Mouse (Mus musculus) urinary bladder, postnatal 25 days (tissue): ENCODE measurements at regions not wholly inside any gene's neighbourhood (a gene's known extent, or its start where the extent isn't known, plus 50 kb on each side); places are given as distances from the start of the nearest gene placed in this dataset.

Experiments
- DNase-seq: peaks from one replicate; pipeline ENCODE4 v3.0.0; 2022; ENCODE audit warnings: low spot score

DNA sequence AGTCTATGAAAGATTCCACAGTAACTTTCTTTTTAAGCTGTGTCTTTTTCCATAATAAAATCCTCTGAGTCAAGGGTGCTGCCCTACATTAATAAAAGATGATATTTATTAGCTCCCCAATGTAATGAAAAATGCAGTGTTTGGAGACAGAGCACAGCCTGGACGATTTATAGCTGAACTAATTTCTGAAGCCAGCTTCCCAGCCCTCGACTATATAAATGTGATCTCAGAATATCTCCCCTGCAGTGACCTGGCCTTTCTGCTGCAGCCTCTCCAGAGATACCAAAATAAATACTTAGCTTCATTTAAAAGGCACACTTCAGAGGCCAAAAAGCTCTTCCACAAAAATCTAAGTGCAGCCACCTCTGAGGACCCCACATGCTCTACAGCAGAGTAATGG, 534.7 kb downstream of the Zfp619 start:
- DNase-seq = no peak

DNA sequence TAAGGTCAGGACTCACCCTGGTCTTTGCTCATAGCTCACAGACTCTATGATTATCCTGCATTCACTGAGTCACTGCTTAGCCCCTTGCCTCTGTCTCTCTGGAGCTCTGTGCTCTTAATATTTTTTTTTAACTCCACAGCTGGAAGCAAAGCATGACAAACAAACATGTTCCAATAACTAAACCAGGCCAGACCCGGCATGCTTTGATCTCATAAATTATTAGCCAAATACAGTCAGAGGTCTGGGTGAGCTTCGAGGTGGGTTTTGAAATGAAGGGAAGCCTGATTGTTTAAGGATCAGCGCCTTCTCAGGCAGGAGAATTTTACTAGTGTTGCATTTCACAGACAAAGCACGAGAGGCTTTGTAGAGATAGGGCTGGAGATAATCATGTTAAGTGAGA, 541.3 kb downstream of the Zfp619 start:
- no peak for DNase-seq

DNA sequence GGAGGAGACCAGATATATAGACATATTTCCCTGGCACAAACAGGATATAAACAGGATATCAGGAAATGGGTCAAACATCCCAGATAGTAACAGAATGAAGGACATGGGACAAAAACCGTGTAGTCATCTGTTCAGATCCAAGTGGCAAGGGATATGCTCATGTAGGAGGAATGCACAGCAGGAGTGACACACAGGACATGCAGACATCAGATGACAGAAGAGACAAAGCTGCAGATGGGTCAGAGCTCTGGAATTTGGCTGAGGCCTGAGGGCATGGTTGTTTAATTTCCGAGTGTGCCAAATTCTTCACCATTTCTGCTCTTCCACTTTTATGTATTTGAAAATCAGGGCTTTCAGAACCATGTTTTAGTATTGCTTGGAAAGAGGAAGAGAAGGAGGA, 547.1 kb downstream of the Zfp619 start:
- DNase-seq = no peak

DNA sequence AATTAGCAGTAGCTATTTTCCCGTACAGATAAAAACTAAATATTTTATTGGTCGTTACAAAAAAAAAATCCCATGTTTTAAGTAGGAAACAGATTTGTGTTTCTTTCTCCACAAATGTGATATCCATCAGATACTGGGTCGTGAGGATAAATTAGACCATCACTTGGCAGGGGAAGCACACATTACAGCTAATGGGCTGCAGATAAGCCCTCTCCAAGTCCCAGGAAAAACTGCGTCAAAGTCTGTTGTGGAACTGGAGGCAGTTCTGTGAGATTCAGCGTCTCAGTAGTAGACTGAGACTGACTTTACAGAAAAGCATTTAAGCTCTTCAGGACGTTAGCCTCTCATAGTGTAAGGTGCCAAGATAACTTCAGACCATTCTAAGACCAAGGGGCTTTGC, 548.0 kb downstream of the Zfp619 start:
- DNase-seq = peak; percentile 3

DNA sequence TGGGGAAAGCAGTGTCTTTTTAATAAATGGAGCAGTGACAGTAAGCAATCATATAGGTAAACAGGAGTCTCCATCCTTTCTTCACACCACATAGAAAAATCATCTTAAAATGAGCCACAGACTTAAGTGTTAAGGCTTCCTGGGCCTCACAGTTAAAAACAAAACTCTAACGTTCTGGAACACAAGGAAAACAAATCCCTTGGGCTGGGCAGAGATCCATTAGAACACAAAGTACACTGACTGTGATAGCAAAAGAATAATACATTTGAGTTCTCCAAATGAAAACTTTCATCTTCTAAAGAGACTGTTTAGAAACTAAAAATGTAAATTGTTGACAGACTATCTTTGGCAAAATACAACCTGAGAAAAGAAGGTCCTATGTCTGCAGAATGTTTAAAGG, 549.8 kb downstream of the Zfp619 start:
- DNase-seq = no peak

DNA sequence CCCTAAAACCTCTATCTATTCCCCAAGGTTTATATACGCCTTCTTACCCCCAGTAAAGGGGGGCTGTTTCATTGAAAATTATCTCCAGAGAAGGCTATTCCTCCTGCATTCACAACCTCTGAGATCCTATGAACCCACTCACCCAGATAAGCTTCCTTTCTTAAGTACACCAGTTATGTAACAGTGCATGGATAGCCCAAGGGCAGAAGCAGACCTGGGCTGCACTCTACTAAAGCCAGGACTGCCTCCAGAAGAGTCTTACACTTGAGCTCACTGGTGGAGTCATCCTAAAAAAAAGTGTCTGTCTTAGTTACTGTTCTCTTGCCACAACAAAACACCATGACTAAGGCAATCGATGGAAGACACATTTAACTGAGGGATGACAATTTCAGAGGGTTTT, 553.7 kb downstream of the Zfp619 start:
- DNase-seq = no peak

DNA sequence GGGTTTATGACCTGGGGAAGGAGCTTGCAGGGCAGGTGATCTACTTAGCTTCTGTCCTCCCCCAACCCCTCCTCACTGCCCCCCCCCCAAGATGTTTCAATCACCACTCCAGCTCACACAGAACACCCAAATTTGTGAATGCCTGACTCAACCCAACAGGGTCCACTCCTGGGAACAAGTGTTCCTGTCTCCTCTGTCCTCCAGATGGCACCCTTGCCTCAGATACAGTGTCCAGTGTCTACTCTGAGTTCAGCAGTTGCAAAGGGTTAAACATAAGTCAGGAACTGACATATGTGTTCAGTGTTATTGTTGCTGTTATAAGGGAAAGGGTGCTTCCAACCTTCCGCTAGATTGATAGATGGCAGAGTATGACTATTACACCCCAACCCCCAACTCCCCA, 554.9 kb downstream of the Zfp619 start:
- no peak for DNase-seq

DNA sequence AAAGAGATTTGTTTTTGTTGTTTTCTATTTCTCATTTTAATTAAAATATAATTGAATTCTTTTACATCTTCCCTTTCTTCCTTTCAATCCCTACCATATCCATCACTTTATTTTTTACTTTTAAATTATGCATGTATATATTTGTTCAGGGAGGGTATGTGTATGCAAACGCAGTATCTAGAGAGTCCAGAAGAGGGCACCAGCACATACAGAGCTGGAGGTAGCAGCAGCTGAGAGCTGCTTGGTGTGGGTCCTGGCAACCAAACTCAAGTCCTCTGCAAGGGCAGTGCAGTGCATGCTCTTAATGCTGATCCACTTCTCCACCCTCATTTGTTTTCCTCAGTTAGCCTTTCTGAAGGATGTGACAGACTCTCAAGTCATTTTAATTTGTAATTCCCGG, 568.7 kb downstream of the Zfp619 start:
- no peak for DNase-seq

DNA sequence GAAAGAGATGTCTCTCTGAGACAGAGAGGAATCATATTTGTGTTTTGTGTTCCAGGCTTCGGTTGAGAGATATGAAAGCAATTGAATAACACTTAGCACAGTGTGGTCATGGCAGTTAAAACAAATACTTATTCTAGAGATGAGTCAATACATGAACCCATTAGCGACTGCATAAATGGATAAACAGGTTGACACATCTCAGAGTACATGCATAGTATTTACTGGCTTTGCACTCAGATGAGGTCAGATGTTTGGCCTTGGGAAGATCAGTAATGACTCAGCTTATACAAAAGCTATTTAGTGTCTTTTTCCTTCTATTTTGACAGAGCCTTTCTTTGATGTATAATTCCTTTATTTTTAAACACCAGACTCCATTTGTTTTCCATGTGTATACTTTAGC, 579.5 kb downstream of the Zfp619 start:
- no peak for DNase-seq

DNA sequence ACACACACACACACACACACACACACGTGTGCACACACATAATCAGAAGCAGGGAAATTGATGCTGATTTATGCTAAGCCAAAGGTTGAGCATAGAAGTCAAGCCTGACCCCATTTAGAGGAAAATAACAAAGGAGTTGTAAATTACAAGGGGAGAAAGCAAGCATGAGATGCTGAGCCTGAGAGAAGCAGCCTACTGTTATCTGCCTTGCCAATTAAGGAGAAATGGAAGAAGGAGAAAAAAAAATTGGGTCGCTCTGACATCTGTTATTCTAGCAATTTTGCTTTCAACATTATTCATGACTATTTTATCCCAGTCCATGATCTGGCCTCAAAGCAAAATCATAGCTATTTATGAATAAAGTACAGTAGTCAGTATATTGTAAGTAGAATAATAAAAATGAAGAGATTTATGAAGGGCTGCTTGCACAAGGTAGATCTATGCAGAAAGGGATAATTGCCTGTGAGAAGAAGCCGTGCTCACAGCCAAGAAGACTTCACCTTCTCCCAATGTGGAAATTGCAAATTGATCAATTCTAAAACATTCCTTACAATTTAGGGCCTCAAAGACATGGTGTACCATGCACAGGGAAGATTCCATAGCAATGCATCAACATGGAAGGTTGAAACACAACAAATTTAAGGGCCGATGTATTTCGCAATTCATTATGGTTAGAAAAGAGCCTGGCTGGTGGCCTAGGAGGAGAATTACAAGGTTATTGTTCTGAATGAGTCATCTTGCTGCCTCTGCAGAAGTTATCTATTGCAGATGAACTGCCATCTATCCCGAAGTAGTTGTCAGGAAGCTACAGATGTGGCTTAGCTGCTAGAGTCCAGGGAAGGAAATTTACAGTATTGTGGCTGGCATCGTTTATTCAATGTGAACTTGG, 585.7 kb downstream of the Zfp619 start:
- DNase-seq = no peak

DNA sequence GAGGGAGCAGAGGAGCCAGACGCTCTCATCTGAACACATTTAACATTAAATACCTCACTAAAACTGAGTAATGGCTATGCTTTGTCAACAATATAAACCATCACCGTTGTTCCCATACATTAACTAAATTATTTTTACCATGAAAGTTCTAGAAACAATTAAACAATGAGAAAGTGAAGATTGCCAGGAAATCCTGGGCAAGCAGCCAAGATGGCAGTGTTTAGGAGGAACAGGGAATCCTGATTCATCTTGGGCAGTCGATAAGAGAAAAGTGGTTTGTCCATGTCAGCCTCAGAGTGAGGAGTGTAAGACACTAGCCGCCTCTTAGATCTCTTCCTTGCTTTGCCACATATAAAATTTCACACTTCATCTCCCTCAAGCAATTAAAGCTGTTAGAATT, 625.3 kb downstream of the Zfp619 start:
- DNase-seq = no peak

DNA sequence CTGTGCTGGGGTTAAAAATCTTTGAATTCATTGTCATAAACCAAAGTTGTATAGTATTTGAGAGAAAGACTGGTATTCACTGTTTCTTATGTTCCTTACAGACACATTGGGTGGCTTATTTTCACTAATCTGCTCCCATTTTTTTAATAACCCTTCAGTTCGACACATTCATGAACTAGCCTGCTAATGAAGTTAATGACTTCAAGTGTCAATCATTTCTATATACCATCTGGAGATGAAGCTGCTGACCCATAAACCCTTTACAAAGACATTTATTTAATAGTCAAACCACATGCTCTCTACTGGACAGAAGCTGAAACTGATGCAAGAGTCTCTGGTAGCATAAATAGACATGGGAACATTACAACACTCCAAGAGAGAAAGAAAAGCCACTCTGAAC, 626.9 kb downstream of the Zfp619 start:
- DNase-seq = no peak

DNA sequence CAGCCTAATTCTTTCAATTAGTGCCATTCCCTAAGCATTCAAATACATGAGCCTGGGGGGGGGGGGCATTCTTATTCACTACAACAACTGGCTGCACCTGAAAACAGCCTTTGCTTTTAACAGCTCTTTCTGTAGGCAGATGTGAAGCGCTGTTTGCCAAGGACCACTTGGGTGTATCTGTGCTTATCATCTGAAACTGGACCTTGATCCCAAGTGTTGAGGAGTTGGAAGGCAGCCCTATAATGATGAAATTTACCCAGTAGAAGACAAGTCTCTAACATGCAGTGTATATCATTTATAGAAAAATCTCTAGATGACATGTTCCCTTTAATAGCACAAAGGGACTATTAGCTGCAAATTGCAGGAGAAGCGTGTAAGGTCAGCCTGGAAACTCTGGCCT, 660.0 kb downstream of the Zfp619 start:
- no peak for DNase-seq

DNA sequence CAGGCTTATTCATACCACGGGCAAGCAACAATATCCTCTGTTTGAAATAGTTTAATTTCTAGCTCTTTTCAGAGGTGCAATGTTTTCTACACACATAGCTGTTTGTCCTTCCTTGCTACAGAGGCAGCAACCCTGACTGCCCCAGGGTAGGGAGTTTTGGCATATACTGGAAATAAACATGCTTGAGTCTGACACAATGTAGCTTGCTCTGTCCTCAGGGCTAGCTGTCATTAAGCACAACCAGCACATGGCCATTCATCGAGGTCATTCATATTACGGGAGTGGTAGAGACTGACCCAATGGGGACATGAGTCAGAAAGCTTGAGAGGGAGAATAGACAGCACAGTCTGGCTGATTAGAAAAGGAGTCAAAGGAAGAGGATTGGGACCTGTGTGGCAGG, 677.8 kb downstream of the Zfp619 start:
- no peak for DNase-seq

DNA sequence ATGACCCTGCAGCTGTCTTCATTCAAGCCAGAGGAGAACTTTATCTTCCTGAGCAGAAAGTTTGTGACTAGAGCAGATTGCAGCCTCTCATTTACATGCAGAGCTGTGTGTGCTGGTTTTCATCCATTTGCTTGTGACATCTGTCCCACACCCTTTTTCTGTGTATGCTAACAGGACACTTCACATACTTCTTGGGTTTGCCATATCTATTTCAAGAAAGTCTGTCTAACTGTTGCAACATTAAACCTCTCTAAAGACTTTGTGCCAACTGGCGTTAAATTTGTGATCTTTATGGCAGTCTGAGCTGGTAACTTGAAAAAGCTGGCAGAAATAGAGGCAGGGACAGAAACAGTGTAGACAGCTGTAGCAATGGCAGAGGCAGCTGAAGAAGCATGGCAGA, 685.0 kb downstream of the Zfp619 start:
- DNase-seq = no peak

DNA sequence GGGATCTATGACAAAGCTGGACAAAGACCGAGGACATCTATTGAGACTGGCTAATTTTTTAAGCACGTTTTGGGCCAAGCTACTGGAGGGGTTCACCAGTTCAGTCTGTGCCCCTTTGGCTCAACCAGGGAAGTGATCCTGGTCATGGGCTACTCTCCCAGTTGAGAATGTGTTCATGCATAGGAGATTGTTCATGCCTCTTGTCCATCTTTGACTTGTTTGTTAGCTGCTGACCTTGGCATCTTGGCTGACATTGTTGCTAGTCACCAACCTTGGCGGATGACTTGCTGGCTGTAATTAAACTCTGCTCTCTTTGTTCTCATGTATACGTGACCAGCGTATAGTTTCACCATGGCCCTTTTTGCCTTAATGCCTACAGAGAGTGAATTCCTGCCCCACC, 686.2 kb upstream of the Vstm2b start:
- no peak for DNase-seq

DNA sequence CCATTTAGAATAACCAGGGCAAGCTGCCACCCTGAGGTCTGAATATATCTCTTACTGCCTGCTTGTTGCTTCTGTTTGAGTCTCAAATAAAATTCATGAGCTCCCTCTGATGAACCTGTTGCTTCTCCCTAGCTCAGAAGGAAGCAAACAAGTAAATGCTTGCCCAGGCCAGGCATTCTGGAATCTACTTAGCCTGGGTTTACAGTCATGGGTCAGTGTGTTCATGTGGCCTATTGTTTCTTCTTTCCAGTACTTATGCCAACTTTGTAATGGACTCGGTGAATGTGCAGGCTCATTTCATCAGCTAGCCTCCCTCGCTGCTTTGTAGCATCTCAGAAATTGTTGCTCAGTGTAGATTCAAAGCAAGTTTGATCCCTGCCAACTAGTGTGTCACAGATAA, 685.6 kb upstream of the Vstm2b start:
- DNase-seq = no peak

DNA sequence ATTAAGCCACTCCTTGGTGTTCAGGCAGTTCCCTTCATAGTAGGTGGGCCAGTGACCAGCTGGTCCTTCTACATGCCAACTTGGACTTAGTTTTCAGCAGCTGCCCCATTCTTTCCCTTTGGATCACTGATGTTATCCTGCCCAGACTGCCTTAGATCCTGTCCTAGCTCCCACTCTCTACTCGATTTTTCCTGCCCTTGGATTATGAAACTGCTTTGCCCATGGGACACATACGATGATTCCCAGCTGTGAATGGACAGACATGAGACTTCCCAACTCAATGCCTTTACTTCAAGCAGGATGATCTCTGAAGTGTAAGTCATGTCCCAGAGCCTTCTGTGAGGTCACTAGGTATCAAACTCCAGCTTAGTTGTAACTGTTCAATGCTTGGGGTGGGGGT, 684.5 kb upstream of the Vstm2b start:
- DNase-seq = no peak

DNA sequence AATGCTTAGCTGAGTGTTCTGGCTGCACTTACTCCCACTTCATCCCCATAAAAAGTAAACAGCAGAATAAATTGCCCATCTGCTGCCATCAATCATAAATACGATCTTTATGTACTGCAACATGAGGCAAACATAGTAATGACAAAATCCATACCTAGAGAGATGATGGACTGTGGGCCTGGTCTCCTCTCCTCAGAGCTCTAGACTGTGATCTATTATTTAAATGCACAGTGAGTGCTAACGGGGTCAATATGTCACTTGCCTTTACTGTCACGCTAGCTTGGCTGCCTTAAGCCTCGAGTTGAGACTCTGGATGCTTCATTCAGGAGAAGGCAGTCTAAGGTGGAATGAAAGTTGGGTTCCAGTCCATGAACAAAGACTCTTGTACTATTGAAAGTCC, 683.7 kb upstream of the Vstm2b start:
- DNase-seq = no peak

DNA sequence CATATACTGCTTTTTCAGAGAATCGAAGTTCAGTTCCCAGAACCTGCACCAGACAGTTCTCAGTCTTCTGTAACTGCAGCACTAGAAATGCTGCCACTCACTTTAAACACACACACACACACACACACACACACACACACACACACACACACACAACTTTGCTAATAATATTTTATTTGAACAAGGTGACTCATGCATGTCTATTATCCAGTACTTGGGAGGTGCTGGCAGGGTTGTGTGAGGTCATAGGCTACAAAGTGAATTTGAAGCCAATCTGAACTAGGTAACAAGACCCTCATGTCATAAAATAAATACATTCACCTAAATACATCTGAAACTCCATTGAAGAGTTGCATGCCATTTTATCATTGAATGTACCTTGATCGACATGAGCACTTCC, 682.9 kb upstream of the Vstm2b start:
- DNase-seq = no peak

DNA sequence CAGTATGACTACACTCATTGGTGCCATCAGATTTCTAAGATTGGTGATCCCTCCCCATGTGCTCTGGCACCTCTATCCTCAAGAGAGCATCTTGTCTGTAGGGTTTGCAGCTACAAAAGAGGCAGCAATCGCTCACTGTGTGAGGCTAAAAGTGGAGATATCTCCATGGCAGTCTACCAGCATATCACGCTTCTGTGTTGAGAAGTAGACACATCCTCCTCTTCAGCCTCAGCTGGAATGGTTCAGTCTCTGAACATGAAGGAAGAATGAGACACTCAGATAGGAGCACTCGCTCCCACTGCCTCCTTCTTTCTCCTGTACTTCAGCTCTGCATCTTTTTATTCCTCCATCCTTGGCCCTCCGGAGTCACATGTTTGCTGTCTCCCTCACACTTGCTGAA, 677.6 kb upstream of the Vstm2b start:
- DNase-seq = no peak

DNA sequence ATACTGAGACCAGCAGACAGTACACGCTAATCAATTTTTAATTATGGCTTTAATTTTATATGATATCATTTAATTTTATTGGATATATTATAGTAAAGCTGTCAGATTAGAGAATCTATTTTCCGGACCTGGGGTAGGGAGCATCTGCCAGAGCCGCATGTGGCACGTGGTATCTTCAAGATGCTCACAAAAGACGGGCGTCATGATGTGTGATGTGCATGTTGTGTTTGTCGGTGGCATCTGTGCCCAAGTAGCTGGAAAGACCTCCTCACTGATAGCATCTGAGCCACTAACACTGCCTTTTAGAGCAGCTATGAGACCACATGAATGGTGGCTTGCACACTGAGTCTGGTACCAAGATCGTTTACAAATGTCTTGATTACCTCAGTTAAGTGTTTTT, 652.9 kb upstream of the Vstm2b start:
- no peak for DNase-seq

DNA sequence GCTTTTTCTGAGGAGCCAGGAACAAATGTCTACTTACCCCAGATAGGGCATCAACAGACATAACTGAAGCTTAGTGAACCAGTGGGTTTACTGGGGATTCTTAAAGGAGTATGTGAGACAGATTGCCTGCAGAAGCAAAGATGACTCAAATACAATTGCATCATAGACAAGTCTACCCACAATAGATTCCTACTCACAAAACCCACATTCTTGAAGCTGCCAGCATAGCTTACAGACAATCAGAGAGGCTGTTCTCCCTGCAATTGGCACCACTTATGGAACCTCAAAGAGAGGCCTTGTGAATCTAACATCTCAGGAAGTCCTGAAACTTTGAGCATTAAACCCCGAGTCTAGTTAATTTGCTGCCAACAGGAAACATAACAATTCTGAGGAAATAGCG, 649.6 kb upstream of the Vstm2b start:
- no peak for DNase-seq

DNA sequence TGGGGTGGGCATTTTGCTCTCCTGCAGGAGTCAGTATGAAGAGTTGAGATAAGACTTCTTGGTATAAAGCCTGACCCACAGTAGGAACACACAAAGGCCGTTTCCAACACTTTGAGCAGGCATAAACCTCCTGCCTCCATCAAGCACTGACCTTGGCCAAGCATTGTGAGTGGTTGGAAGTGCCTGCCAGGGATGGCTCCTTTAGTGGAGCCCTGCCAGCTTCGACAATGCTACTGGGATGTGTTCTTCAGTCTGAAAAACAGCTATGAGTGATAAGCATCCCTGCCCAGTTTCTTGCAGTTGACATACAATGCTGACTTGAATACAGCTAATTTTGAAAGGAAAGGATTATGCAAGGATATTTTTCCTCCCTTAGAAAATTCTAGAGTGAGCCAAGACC, 644.6 kb upstream of the Vstm2b start:
- no peak for DNase-seq
